Mouse (Mus musculus) T-helper 1 cell (primary cell): ENCODE results near the gene Mtrf1l.

Experiments
- in situ Hi-C: fragments of 300-600 bp; cut with MboI, MseI; formaldehyde crosslinking; loops from one replicate; pipeline ENCODE4 v1.15.1; 2025; ENCODE audit warnings: high pct_unique_total_duplicates

The Mtrf1l gene

GRCm38 (mm10) chr10:5823740-5824491, at the start of gene Mtrf1l:
TSS of gene Mtrf1l (minus strand) at chr10:5823910.
- in situ Hi-C loops, result loop anchor here (25.0 kb wide), 4 partner anchors 637 to 1963 kb away; partner anchors contain the start of genes Armt1, Ginm1, Ppil4 and Rmnd1

- in situ Hi-C loops, result no loop called here
These were observed 47.4 kb upstream of the Mtrf1l start for GRCm38 (mm10) chr10:5871081-5871480.

- in situ Hi-C loops, result no loop called here
These were observed 44.4 kb upstream of the Mtrf1l start for GRCm38 (mm10) chr10:5867981-5868552.

GRCm38 (mm10) chr10:5865996-5866395, 42.3 kb upstream of the Mtrf1l start:
- in situ Hi-C loops, result no loop called here

GRCm38 (mm10) chr10:5862669-5863068, 39.0 kb upstream of the Mtrf1l start:
- in situ Hi-C loops, result no loop called here

- in situ Hi-C loops, result no loop called here
These were observed 37.1 kb upstream of the Mtrf1l start for GRCm38 (mm10) chr10:5860849-5861248.

- in situ Hi-C loops, result no loop called here
These were observed 36.0 kb upstream of the Mtrf1l start for GRCm38 (mm10) chr10:5859729-5860128.

GRCm38 (mm10) chr10:5857996-5858549, 34.4 kb upstream of the Mtrf1l start:
- in situ Hi-C loops, result no loop called here

GRCm38 (mm10) chr10:5853290-5853868, 29.7 kb upstream of the Mtrf1l start:
- in situ Hi-C loops, result no loop called here

- in situ Hi-C loops, result loop anchor here (10.0 kb wide), 1 partner anchor 252 kb away; the partner anchor contains the start of gene Myct1
These were observed 23.2 kb upstream of the Mtrf1l start for GRCm38 (mm10) chr10:5846939-5847338.

- in situ Hi-C loops, result loop anchor here (10.0 kb wide), 1 partner anchor 247 kb away; the partner anchor contains the start of gene Myct1
These were observed 17.7 kb upstream of the Mtrf1l start for GRCm38 (mm10) chr10:5841369-5841768.

GRCm38 (mm10) chr10:5826336-5827025, 2.8 kb upstream of the Mtrf1l start:
- in situ Hi-C loops, result no loop called here

GRCm38 (mm10) chr10:5824779-5825178, 1.1 kb upstream of the Mtrf1l start:
- in situ Hi-C loops, result loop anchor here (25.0 kb wide), 4 partner anchors 637 to 1963 kb away; partner anchors contain the start of genes Armt1, Ginm1, Ppil4 and Rmnd1

- in situ Hi-C loops, result loop anchor here (25.0 kb wide), 4 partner anchors 636 to 1964 kb away; partner anchors contain the start of genes Armt1, Ginm1, Ppil4 and Rmnd1
These were observed 395 bp downstream of the Mtrf1l start for GRCm38 (mm10) chr10:5823291-5823739.

- in situ Hi-C loops, result loop anchor here (25.0 kb wide), 4 partner anchors 631 to 1969 kb away; partner anchors contain the start of genes Armt1, Ginm1, Ppil4 and Rmnd1
These were observed 4.9 kb downstream of the Mtrf1l start for GRCm38 (mm10) chr10:5818772-5819171.

- in situ Hi-C loops, result loop anchor here (25.0 kb wide), 4 partner anchors 629 to 1971 kb away; partner anchors contain the start of genes Armt1, Ginm1, Ppil4 and Rmnd1
These were observed 7.7 kb downstream of the Mtrf1l start for GRCm38 (mm10) chr10:5815968-5816367.

- in situ Hi-C loops, result loop anchor here (25.0 kb wide), 4 partner anchors 626 to 1974 kb away; partner anchors contain the start of genes Armt1, Ginm1, Ppil4 and Rmnd1
These were observed 10.0 kb downstream of the Mtrf1l start for GRCm38 (mm10) chr10:5813724-5814123.

- in situ Hi-C loops, result loop anchor here (10.0 to 25.0 kb wide), 5 partner anchors 620 to 1980 kb away; partner anchors contain the start of genes Armt1, Ginm1, Mthfd1l and Ppil4
These were observed 16.0 kb downstream of the Mtrf1l start for GRCm38 (mm10) chr10:5807683-5808082.

GRCm38 (mm10) chr10:5806996-5807395, 16.7 kb downstream of the Mtrf1l start:
- in situ Hi-C loops, result loop anchor here (10.0 to 25.0 kb wide), 5 partner anchors 620 to 1980 kb away; partner anchors contain the start of genes Armt1, Ginm1, Mthfd1l and Ppil4

- in situ Hi-C loops, result loop anchor here (10.0 to 25.0 kb wide), 5 partner anchors 619 to 1981 kb away; partner anchors contain the start of genes Armt1, Ginm1, Mthfd1l and Ppil4
These were observed 17.3 kb downstream of the Mtrf1l start for GRCm38 (mm10) chr10:5806416-5806815.
